25 mouse cellular contexts compared by ENCODE assay signal in genomic region chr2:169583476-169583875, GRCm38 (mm10). TPM values are rescaled to one million over a fixed set of nuclear protein-coding genes. Genes with fewer than 3 reads are reported as not detected.
DNase-seq lines count a peak whose midpoint lies in the region; ATAC-seq lines count a peak whose summit lies in the region.
"Had no signal": no experiment of that assay in that cellular context is flagged by ENCODE, and none has a peak within 500 bp of the region (broad histone marks: within the 10 kb centered on the region; RNA-seq: fewer than 3 reads in every experiment).

No protein-coding gene starts in this region.

- H3K4me2 ChIP-seq in midbrain, embryonic 11.5 days = no peak overlapping the region
- H3K4me2 ChIP-seq in midbrain, embryonic 15.5 days = no peak overlapping the region

- ATAC-seq in midbrain, embryonic 11.5 days (ENCODE audit: low FRiP score) = no peak
- ATAC-seq in midbrain, embryonic 15.5 days (replicated peaks) = no peak
- ATAC-seq: activated CD4-positive, CD25-positive, alpha-beta regulatory T cell, adult 4 months; CD4-positive, CD25-positive, alpha-beta regulatory T cell, adult 4 months; Patski had no signal

- H3K4me1 ChIP-seq in midbrain, embryonic 11.5 days (ENCODE audit: control insufficient read depth, insufficient read depth, low read length) = peaks cover 6% of the 10 kb centered on the region
- peaks cover 18% of the 10 kb centered on the region for H3K4me1 ChIP-seq in midbrain, embryonic 15.5 days

- H3K9ac ChIP-seq in midbrain, embryonic 11.5 days (ENCODE audit: low read length) = no peak overlapping the region
- no peak overlapping the region for H3K9ac ChIP-seq in midbrain, embryonic 15.5 days

- peak; percentile 62 for DNase-seq in heart, adult 11 months
- DNase-seq in heart, postnatal 10 days = no peak
- peak; percentile 76 for DNase-seq in midbrain, embryonic 11.5 days (ENCODE audit: low spot score, missing footprints)
- DNase-seq: adrenal gland, adult 2 months; adrenal gland, adult 8-10 months; adrenal gland, postnatal 10 days; adrenal gland, postnatal 14 days; adrenal gland, postnatal 25 days; adrenal gland, postnatal 36 days; B cell, adult 2 months; cerebellum, adult 11 months; cerebellum, adult 11-12 months; cerebellum, adult 18-20 months had no signal

- no peak overlapping the region for H3K4me3 ChIP-seq in midbrain, embryonic 11.5 days (ENCODE audit: low read depth, low read length)
- no peak overlapping the region for H3K4me3 ChIP-seq in midbrain, embryonic 15.5 days

- no peaks in the 10 kb centered on the region for H3K36me3 ChIP-seq in midbrain, embryonic 11.5 days (ENCODE audit: control insufficient read depth, insufficient read depth, low read length)
- H3K36me3 ChIP-seq in midbrain, embryonic 15.5 days (replicated peaks) = no peaks in the 10 kb centered on the region
- H3K36me3 ChIP-seq: G1E had no signal

- H3K9me3 ChIP-seq in midbrain, embryonic 11.5 days (ENCODE audit: control insufficient read depth, low read length) = no peaks in the 10 kb centered on the region
- H3K9me3 ChIP-seq in midbrain, embryonic 15.5 days = no peaks in the 10 kb centered on the region

- no peaks in the 10 kb centered on the region for H3K27me3 ChIP-seq in midbrain, embryonic 11.5 days (ENCODE audit: control insufficient read depth, insufficient read depth, low read length)
- no peaks in the 10 kb centered on the region for H3K27me3 ChIP-seq in midbrain, embryonic 15.5 days (replicated peaks)
- H3K27me3 ChIP-seq: CH12.LX had no signal

- H3K27ac ChIP-seq in midbrain, embryonic 11.5 days (ENCODE audit: low read depth, low read length) = no peak overlapping the region
- H3K27ac ChIP-seq in midbrain, embryonic 15.5 days = no peak overlapping the region

- intact Hi-C loops in heart, postnatal 10 days (cut with DNase I) = no loop called here

- 83% methylated on average over 3 of the region's 3 CpGs for WGBS in midbrain, embryonic 11.5 days
- 92% methylated on average over 3 of the region's 3 CpGs for WGBS in midbrain, embryonic 15.5 days

RNA-seq across cellular contexts. Expression of gene Gm11011, which starts 4.1 kb away (rescaled TPM):
- not detected for total RNA-seq in heart, postnatal 10 days (2021)
- polyA plus RNA-seq in midbrain, embryonic 11.5 days (2014; fragmentation: Nextera tagmentation; extraction: Ambion mirVana) = not detected in 2 replicates
- polyA plus RNA-seq in midbrain, embryonic 15.5 days (2015; fragmentation: Nextera tagmentation; extraction: Ambion mirVana) = not detected in 2 replicates
- total RNA-seq: adrenal gland, adult 18-20 months; adrenal gland, adult 2 months; adrenal gland, adult 8-10 months; adrenal gland, postnatal 10 days; adrenal gland, postnatal 14 days; adrenal gland, postnatal 25 days; adrenal gland, postnatal 36 days; adrenal gland, postnatal 4 days; CH12.LX; ES-E14; G1E; MEL had no signal
- polyA plus RNA-seq: activated CD4-positive, CD25-positive, alpha-beta regulatory T cell, adult 4 months; adrenal gland, adult 2 months; brain, embryonic 14.5 days; C2C12; CD4-positive, CD25-positive, alpha-beta regulatory T cell, adult 4 months; G1E; Patski had no signal

RNA-seq across cellular contexts. Expression of gene Tshz2, which starts 49.3 kb away (rescaled TPM):
- total RNA-seq in heart, postnatal 10 days (2021) = 10 to 100 TPM; 16.5 to 18.0 TPM
- polyA plus RNA-seq in midbrain, embryonic 11.5 days (2014; fragmentation: Nextera tagmentation; extraction: Ambion mirVana) = 1.3 and 1.9 TPM in 2 replicates
- 18.1 and 22.7 TPM in 2 replicates for polyA plus RNA-seq in midbrain, embryonic 15.5 days (2015; fragmentation: Nextera tagmentation; extraction: Ambion mirVana)
- total RNA-seq: CH12.LX, MEL had no signal
- polyA plus RNA-seq: C2C12, G1E had no signal

Comparison
In these comparisons a context has a peak if more than half of its experiments do, and no peak if none do; other contexts are left out.
1. DNase-seq: peak in heart, adult 11 months (single experiment) and midbrain, embryonic 11.5 days (single experiment); none in heart, postnatal 10 days (0 of 2).